Mouse (Mus musculus) stomach, embryonic 14.5 days (tissue): ENCODE results near the gene Nsun7. TPM values are rescaled to one million over a fixed set of nuclear protein-coding genes. Genes with fewer than 3 reads are reported as not detected.

Experiments used
- ATAC-seq: fragments of 200-750 bp; cut with Nextera tagmentation; 2 replicates; pipeline ENCODE4 v1.8.0; 2017; ENCODE audit warnings: low read depth, moderate TSS enrichment; ENCODE audit not compliant: insufficient number of reproducible peaks, insufficient read depth, low FRiP score
- H3K27ac ChIP-seq: fragments of 300-500 bp; sonication (generic); 2 replicates; pipeline ENCODE4 v1.5.1; 2014; ENCODE audit warnings: mild to moderate bottlenecking, low read length, moderate library complexity, mixed read lengths
- H3K27me3 ChIP-seq: fragments of 300-500 bp; sonication (generic); 2 replicates; pipeline ENCODE4 v1.6.1; 2014; ENCODE audit warnings: low read length, control low read depth, mixed read lengths; ENCODE audit not compliant: control insufficient read depth, insufficient read depth
- H3K36me3 ChIP-seq: fragments of 300-500 bp; sonication (generic); 2 replicates; pipeline ENCODE4 v1.6.1; 2014; ENCODE audit warnings: mild to moderate bottlenecking, control low read depth, low read length, moderate library complexity, mixed read lengths; ENCODE audit not compliant: control insufficient read depth, insufficient read depth
- H3K4me1 ChIP-seq: fragments of 300-500 bp; sonication (generic); 2 replicates; pipeline ENCODE4 v1.6.1; 2014; ENCODE audit warnings: low read length, control low read depth, mixed read lengths; ENCODE audit not compliant: control insufficient read depth, insufficient read depth
- H3K4me2 ChIP-seq: fragments of 300-500 bp; sonication (generic); replicated peaks from 2 replicates; pipeline ENCODE4 v1.6.1; 2014; ENCODE audit warnings: low read depth, low read length, control low read depth
- H3K4me3 ChIP-seq: fragments of 300-500 bp; sonication (generic); 2 replicates; pipeline ENCODE4 v1.5.1; 2014; ENCODE audit warnings: low read depth, low read length, control low read depth
- H3K9ac ChIP-seq: fragments of 300-500 bp; sonication (generic); replicated peaks from 2 replicates; pipeline ENCODE4 v1.6.1; 2014; ENCODE audit warnings: low read depth, mild to moderate bottlenecking, control low read depth, low read length, moderate library complexity, mixed read lengths
- H3K9me3 ChIP-seq: fragments of 300-500 bp; sonication (generic); 2 replicates; pipeline ENCODE4 v1.6.1; 2016; ENCODE audit warnings: low read depth, low read length, control low read depth; ENCODE audit not compliant: control insufficient read depth
- WGBS: fragments of 180-500 bp; shearing (Covaris S2); extraction: QIAGEN DNeasy Blood & Tissue Kit; methylation state at CpG from one replicate; pipeline ENCODE4 v1.1.7; 2014; 5-methylcytosine and 5-hydroxymethylcytosine counted together
- polyA plus RNA-seq: library from polyadenylated mRNA; unstranded; fragments of >200 nt; fragmentation: Nextera tagmentation; extraction: Ambion mirVana; gene quantifications from 2 replicates; pipeline ENCODE4 v1.2.1, GENCODE M21; 2014

The Nsun7 gene
- polyA plus RNA-seq, 1 experiment from 2014 or later: 0.26 TPM

- Histone ChIP-seq H3K27me3 (no peaks in the 10 kb centered on the region), H3K36me3 (no peaks in the 10 kb centered on the region), H3K4me3 (no peak overlapping the region), H3K9me3 (no peaks in the 10 kb centered on the region), H3K9ac (no peak overlapping the region), H3K4me2 (no peak overlapping the region), H3K4me1 (no peaks in the 10 kb centered on the region), H3K27ac (no peak overlapping the region)
- no peak for ATAC-seq
- whole genome bisulfite sequencing: 76% methylated on average over 2 of the region's 2 CpGs
These were observed 2.8 kb downstream of the Nsun7 start for GRCm38 (mm10) chr5:66262475-66262874.

- 39% methylated on average over 4 of the region's 4 CpGs for WGBS
- no peaks in the 10 kb centered on the region for H3K4me1 ChIP-seq
- H3K27me3 ChIP-seq: no peaks in the 10 kb centered on the region
- H3K36me3 ChIP-seq: no peaks in the 10 kb centered on the region
- H3K4me2 ChIP-seq: no peak overlapping the region
- H3K27ac ChIP-seq: no peak overlapping the region
- ATAC-seq: no peak
- no peak overlapping the region for H3K4me3 ChIP-seq
- H3K9me3 ChIP-seq: no peaks in the 10 kb centered on the region
- H3K9ac ChIP-seq: no peak overlapping the region
These were observed 3.7 kb downstream of the Nsun7 start for GRCm38 (mm10) chr5:66263398-66263797.

GRCm38 (mm10) chr5:66269616-66270015, 9.9 kb downstream of the Nsun7 start:
- Histone ChIP-seq H3K27ac (no peak overlapping the region), H3K27me3 (no peaks in the 10 kb centered on the region), H3K4me1 (no peaks in the 10 kb centered on the region), H3K4me2 (no peak overlapping the region), H3K9ac (no peak overlapping the region), H3K4me3 (no peak overlapping the region), H3K9me3 (no peaks in the 10 kb centered on the region), H3K36me3 (no peaks in the 10 kb centered on the region)
- WGBS: 73% methylated on average over 7 of the region's 7 CpGs
- ATAC-seq: no peak

GRCm38 (mm10) chr5:66271141-66271540, 11.4 kb downstream of the Nsun7 start:
- H3K4me2 ChIP-seq: no peak overlapping the region
- no peak for ATAC-seq
- H3K4me3 ChIP-seq: no peak overlapping the region
- 80% methylated on average over 2 of the region's 2 CpGs for WGBS
- H3K27me3 ChIP-seq: no peaks in the 10 kb centered on the region
- no peak overlapping the region for H3K27ac ChIP-seq
- no peaks in the 10 kb centered on the region for H3K9me3 ChIP-seq
- H3K9ac ChIP-seq: no peak overlapping the region
- H3K4me1 ChIP-seq: no peaks in the 10 kb centered on the region
- H3K36me3 ChIP-seq: no peaks in the 10 kb centered on the region

DNA sequence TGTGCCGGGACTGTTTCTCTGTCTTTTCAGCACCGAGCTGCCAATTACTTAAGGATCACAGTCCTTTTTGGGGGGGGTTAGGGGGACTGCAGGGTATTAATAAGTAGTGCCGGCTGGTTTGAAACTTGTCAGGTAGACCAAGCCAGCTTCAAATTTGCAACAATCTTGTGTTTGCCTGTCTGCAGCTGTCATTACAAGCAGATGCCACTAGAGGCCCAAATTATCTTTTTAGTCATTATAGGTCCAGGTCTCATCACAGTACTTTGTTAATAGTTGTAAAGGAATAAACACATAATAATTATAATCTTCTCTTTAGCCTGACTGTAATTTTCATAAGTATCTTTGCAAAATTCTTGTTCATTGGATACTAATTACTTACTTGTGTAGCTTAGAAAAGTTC, 14.7 kb downstream of the Nsun7 start:
- Histone ChIP-seq H3K27me3 (no peaks in the 10 kb centered on the region), H3K4me3 (no peak overlapping the region), H3K4me2 (no peak overlapping the region), H3K36me3 (no peaks in the 10 kb centered on the region), H3K4me1 (no peaks in the 10 kb centered on the region), H3K9ac (no peak overlapping the region), H3K9me3 (no peaks in the 10 kb centered on the region), H3K27ac (no peak overlapping the region)
- ATAC-seq: no peak
- WGBS: 60% methylated on average over 3 of the region's 3 CpGs

GRCm38 (mm10) chr5:66279650-66280049, 20.0 kb downstream of the Nsun7 start:
- no peaks in the 10 kb centered on the region for H3K4me1 ChIP-seq
- no peak overlapping the region for H3K9ac ChIP-seq
- no peak overlapping the region for H3K4me2 ChIP-seq
- WGBS: 79% methylated on average over 2 of the region's 2 CpGs
- no peaks in the 10 kb centered on the region for H3K9me3 ChIP-seq
- no peak overlapping the region for H3K4me3 ChIP-seq
- H3K36me3 ChIP-seq: no peaks in the 10 kb centered on the region
- no peak overlapping the region for H3K27ac ChIP-seq
- no peak for ATAC-seq
- H3K27me3 ChIP-seq: no peaks in the 10 kb centered on the region

DNA sequence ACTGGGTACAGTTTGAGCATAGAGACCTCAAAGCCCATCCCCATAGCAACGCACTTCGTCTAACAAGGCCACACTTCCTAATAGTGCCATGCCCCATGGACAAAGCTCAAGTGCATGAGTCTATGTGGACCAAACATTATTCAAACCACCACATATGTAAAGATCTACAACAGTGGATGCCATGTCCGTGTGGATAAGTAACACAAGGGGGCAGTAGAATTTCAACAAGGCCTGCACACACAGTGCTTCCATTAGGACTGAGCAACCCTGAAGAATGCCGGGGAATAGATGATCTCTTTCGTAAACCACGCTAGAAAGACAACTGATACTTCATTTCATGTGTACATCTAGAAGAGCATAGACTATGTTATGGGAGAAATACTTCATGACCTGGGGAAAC, 21.0 kb downstream of the Nsun7 start:
- Histone ChIP-seq H3K4me1 (no peaks in the 10 kb centered on the region), H3K9me3 (no peaks in the 10 kb centered on the region), H3K27me3 (no peaks in the 10 kb centered on the region), H3K4me3 (no peak overlapping the region), H3K36me3 (no peaks in the 10 kb centered on the region), H3K4me2 (no peak overlapping the region), H3K27ac (no peak overlapping the region), H3K9ac (no peak overlapping the region)
- no peak for ATAC-seq
- 77% methylated on average over 6 of the region's 6 CpGs for WGBS

DNA sequence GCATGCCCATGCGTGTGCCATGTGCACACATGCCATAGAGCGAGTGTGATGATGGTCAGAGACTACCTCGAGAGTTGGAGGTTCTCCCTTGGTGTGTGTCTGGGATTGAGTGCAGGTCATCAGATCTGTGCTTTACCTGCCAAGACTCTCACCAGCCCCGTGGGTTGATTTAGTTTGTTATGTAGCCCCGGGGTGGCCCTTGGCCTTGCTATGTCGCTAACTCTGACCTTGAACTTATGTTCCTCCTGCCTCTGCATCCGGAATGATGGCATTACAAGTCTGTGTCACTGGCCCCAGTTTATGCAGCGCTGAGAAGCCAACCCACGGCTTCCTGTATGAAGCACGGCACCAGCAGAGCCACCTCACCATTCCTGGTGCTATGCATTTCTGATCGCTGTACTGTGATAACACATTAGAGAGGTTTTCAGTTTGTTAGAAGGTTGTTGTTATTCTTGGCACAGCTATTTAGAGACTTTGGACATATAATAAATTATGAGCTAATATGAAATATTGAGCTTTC, 34.5 kb downstream of the Nsun7 start:
- Histone ChIP-seq H3K4me1 (no peaks in the 10 kb centered on the region), H3K9ac (no peak overlapping the region), H3K4me2 (no peak overlapping the region), H3K27ac (no peak overlapping the region), H3K9me3 (no peaks in the 10 kb centered on the region), H3K4me3 (no peak overlapping the region), H3K36me3 (no peaks in the 10 kb centered on the region), H3K27me3 (no peaks in the 10 kb centered on the region)
- 91% methylated on average over 11 of the region's 11 CpGs for WGBS
- ATAC-seq: no peak

GRCm38 (mm10) chr5:66294952-66295351, 35.3 kb downstream of the Nsun7 start:
- WGBS: 92% methylated on average over 4 of the region's 4 CpGs
- Histone ChIP-seq H3K27me3 (no peaks in the 10 kb centered on the region), H3K4me2 (no peak overlapping the region), H3K36me3 (no peaks in the 10 kb centered on the region), H3K9ac (no peak overlapping the region), H3K4me3 (no peak overlapping the region), H3K9me3 (no peaks in the 10 kb centered on the region), H3K27ac (no peak overlapping the region), H3K4me1 (no peaks in the 10 kb centered on the region)
- no peak for ATAC-seq
